Mouse (Mus musculus): Measurements from ENCODE around the gene Sox5.

The Sox5 gene

DNA sequence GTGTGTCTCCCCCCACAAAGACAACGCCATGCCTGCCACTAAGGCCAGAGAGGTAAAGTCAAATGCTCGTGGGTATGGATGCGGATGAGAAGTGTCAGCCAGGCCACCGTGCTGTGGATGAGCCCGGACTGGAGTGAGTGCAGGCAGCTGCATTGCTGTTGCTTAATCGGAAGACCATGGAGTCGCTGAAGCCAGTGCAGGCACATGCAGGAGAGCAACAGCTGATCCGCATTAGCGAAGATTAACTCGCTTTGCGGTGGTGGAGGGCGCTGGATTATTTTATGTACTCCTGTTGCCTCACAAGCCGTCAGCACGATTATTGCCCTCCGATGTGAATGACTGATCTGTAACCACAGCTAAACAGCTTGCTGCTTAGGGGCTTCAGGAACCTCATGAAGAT lies 922.2 kb downstream of the Sox5 start:
- ChIA-PET CTCF (no interaction called here), POLR2A (no interaction called here)

DNA sequence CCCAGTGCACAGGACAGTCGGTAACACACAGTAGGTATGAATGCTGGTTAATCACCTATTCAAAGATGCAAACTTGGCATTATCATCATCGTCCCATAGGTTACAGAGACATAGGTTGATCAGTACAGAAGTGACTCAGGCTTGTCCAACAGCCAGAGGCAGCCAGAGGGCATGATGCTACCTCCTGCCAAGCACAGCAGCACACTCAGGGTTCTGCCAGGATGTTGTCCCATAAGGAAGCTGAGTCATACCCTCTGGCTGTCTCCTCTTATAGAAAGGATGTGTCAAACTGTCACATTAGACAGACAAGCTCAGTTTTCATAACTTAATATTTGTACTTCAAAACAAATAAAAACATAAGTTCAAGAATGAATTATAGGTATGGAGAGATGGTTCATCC lies 923.2 kb downstream of the Sox5 start:
- ChIA-PET POLR2A (no interaction called here), CTCF (no interaction called here)

DNA sequence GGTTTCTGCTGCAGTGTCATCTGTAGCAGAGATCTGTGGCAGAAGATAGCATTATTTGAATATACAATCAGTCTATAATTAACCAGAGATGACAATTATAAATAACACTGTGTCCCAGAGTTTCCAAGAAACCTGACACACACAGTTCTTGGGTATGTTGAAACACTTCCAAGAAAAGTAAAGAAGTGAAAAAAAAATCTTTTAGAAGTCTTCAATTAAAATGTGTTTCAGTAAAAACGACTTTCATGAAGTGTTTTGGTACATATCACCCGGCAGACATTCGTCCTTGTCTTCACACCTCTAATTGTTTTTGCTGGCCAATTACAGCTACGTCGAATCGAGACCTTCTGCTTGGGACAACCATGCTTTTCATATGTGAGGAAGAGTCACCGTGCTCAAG lies 924.4 kb downstream of the Sox5 start:
- POLR2A ChIA-PET, result no interaction called here
- CTCF ChIA-PET, result no interaction called here

DNA sequence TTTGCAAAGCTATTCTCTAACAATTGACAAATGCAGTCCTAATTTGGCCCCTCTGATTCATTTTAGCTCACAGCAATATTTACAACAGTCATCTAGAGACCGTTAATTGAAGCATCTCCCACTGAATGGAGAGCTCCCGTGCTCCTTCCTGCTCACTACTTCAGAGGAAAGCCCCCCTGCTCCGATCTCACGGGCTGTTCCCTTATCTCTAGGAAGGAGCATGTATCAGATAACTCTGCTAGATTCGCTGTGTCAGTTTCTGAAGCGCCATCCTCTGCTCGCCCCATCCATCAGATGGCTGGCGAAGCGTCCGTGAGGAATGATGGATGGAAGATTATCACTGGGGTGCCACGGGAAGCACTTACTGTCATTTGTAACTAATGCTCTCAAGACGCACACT lies 926.4 kb downstream of the Sox5 start:
- POLR2A ChIA-PET, result interaction anchor here in 1 of 4 experiments (0.7 kb wide), 1 partner anchor 153 kb away, joined by 3 read pairs; no protein-coding TSS in a partner anchor

DNA sequence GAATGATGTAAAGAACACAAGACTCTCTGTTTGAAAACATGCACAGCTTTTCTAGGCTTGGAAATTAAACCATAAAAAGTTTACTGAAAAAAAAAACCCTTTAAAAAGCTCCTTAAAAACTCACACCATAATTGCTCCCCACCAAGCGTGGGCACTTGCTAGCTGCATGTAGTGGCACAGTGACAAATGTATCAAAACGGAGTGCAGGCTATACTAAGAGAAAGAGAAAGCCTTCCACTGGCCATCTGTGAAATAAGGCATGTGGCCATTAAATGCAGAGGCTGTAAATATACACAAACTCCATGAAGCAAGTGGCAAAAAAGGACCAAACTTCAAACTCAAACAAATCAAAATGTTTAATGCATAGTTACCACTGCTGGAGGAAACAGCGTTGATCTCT lies 927.7 kb downstream of the Sox5 start:
- CTCF ChIA-PET, result no interaction called here
- POLR2A ChIA-PET, result no interaction called here

More for the DNA sequence above, 926.4 kb downstream of the Sox5 start:
- CTCF ChIA-PET, result no interaction called here

DNA sequence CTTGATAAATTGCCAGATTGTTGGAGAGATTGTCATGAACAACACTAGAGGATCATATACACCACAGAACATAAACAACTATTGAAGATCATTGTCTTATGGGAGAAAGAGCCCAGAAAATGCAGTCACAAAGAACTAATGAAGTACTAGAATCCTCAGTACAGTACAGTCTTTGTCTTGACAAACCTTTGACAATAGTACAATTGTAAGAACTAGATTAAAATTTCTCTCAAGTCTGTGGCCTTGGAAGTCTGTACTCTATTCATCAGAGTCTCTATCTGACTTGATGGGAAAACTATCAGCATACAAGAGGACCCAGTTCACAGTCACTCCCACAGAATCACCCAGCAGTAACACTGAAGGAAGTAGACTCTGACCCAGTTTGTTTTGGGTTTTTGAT lies 936.0 kb downstream of the Sox5 start:
- CTCF ChIA-PET, result interaction anchor here in 1 of 4 experiments (0.5 kb wide), 1 partner anchor 9 kb away, joined by 3 read pairs; no protein-coding TSS in a partner anchor
- POLR2A ChIA-PET, result no interaction called here

DNA sequence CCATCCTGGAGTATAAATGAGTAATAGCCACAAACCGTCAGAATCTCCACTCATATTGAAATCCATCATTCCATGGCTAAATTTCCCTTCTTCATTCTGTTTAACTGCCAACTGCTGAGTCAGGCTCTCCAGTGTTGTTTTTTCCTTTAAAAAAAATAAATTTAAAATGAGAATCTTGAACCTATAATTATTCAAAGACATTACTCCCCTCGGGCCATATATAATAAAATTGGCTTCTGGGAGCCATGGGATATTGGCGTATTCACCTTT lies 937.1 kb downstream of the Sox5 start:
- POLR2A ChIA-PET, result no interaction called here

DNA sequence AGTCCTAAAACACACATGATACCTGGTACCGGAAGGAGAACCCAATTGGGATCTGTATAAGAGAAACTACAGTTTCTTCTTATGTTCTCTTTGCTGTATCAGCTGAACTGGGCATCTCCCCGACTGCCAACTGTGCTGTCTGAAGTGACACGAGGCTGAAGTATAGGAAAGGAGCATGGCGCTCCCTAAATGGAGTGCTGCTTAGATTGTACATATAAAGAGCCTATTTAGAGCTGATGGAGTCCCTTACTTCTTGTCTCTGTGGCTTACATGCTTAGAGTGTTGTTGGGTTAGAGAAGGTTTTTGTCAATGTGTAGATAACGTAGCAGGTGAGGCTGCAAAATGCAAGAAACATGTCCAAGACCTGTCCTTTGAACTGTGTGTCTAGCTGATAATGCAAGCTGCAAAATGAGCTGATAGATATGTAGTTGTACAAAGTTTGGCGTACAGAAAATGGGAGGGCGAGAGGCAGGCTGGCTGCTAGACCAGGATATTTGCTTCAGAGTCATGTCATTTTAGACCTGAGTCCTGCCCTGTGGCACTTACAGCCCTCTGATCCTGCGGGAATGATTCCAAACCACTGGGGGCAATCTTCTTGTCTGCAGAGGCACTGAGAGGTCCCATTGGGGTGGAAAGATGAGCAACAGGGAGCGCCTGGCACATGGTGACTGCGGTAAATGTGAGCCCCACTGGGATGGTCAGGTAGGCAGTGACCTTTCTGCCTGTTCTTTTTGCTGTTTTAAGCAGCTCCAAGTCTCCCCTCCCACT lies 937.7 kb downstream of the Sox5 start:
- POLR2A ChIA-PET, result no interaction called here
- CTCF ChIA-PET, result interaction anchor here in 1 of 4 experiments (0.5 kb wide), 1 partner anchor 651 kb away, joined by 3 read pairs; no protein-coding TSS in a partner anchor

More for the DNA sequence above, 937.1 kb downstream of the Sox5 start:
- CTCF ChIA-PET, result interaction anchor here in 1 of 4 experiments (0.5 kb wide), 1 partner anchor 651 kb away, joined by 3 read pairs; no protein-coding TSS in a partner anchor

DNA sequence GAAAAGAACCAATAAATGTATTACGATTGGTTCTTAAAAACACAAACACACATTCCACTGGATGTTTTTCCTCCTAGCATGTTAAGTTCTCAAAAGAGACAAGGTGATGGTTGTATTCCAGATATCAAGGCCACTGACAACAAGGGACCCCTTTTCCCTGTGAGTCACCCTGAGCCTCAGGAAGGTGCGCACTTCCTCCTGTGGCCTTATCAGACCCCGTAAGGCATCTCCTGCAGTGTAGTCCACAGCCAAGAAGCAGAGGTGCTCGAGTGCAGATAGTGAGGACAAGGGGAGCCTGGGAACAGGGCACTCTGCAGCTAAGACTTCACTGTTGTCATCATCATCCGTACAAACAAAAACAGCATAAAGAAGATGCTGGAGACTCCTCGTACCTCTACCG lies 939.8 kb downstream of the Sox5 start:
- POLR2A ChIA-PET, result interaction anchor here in 1 of 4 experiments (0.7 kb wide), 1 partner anchor 482 kb away, joined by 3 read pairs; no protein-coding TSS in a partner anchor
- CTCF ChIA-PET, result no interaction called here

DNA sequence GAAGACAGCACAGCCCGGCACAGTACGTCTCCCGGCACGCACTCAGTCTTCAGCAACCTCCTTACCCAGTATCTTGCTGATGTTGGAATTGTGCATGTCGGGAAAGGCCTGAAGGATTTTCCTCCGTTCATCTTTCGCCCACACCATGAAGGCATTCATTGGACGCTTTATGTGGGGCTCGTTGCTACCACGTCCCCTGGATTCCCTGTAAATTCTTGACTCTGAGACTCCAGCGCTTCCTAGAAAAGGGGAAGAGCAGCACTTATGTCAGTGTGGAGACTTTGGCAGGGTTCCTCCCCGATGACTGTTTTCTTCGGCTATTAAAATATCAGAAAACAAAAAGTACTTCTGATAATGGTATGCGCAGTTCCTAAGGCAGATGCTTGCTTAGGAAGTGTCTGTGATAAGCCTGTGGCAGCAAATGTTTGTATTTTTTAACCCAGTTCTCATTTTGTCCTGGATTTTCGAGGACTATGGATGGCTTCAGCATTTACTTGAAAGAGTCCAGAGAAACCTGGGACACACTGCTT lies 940.6 kb downstream of the Sox5 start:
- CTCF ChIA-PET, result no interaction called here
- POLR2A ChIA-PET, result no interaction called here

DNA sequence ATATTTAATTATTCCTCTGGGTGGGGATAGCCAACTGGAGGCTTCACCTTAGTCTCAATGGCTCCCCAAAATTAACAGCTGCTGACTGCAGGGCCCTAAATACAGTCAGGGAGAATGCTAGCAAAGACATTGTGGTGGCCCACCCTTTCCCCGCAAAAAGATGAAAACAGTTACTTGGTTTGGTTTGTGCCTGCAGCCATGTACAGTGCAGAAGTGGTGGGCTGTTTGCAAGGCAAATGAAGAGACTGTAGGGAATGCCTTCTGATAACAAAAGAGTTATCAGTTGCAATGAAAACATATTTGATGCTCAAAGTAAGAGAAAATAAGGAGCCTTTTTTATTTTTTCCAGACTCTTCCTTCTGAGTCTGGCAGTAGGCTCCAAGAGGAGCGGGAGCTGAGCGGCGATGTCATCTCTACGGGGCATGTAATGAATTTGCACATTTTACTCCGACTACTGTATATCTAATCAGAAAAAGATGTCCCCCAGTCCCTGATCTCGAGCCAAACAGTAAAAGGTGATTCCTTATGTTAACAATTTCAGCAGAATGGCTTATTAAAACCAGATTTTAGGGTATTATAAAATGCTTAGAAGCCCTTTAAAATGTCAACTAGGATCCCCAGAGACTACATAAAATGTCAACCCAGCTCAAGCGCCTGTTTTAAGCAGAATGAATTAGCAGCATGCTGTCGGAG lies 943.2 kb downstream of the Sox5 start:
- POLR2A ChIA-PET, result interaction anchor here in 1 of 4 experiments (1.0 kb wide), 1 partner anchor 12 kb away, joined by 3 read pairs; no protein-coding TSS in a partner anchor
- CTCF ChIA-PET, result no interaction called here

DNA sequence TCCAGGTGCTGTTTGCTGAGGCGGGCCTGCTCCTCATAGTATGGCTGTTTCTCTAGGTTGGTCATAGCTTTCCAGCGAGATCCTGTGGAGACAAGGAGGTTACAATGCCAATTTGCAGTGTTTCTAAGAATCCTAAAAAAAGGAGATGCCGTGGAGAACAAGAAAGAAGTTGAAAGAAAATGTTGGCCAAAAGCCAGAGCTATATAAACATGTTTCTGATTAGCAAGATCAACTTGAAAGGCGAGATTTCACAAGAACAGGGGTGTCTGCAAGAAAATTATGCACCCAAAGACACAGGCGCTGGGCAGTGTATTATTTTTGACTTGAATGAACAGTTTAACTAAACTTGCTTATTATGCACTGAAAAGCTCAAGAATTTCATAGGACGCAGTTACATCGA lies 946.4 kb downstream of the Sox5 start:
- ChIA-PET POLR2A (no interaction called here), CTCF (no interaction called here)

DNA sequence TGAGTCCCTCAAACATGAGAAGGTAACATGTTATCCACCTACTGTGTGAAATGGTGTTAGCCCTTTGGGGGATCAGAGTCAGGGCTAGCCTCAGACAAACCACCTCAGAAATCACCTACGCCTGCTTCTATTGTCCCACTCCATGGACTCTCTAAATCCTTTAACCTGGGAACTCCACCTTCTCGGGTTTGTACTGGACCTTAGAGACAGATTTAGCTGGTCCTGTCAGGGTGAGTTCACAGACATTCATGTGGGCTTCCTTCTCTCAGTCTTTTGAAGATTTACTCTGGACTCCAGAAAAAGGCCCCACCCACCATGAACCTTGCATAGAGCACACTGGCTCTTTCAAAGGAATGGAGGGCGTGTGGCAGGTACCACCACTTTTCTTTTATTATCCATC lies 947.8 kb downstream of the Sox5 start:
- POLR2A ChIA-PET, result no interaction called here
- CTCF ChIA-PET, result no interaction called here

DNA sequence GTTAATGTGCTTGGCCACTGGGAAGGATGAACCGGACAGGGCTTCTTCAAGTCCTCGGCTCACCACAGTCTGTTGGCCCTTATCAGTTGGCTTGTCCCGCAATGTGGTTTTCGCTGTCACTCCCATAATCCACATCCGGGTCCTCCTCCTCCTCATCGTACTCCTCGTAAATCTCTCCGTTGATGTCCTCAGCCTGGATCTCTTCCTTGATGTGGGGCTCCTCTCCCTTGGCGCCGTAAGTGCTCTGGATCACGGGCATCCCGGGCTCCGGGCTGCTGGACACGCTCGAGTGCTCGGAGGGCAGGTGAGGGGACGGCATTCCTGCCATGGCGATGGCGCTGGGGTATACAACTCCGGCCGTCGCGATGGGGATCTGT lies 948.6 kb downstream of the Sox5 start:
- POLR2A ChIA-PET, result interaction anchor here in 1 of 4 experiments (0.6 kb wide), 1 partner anchor 315 kb away, joined by 3 read pairs; no protein-coding TSS in a partner anchor
- CTCF ChIA-PET, result no interaction called here

DNA sequence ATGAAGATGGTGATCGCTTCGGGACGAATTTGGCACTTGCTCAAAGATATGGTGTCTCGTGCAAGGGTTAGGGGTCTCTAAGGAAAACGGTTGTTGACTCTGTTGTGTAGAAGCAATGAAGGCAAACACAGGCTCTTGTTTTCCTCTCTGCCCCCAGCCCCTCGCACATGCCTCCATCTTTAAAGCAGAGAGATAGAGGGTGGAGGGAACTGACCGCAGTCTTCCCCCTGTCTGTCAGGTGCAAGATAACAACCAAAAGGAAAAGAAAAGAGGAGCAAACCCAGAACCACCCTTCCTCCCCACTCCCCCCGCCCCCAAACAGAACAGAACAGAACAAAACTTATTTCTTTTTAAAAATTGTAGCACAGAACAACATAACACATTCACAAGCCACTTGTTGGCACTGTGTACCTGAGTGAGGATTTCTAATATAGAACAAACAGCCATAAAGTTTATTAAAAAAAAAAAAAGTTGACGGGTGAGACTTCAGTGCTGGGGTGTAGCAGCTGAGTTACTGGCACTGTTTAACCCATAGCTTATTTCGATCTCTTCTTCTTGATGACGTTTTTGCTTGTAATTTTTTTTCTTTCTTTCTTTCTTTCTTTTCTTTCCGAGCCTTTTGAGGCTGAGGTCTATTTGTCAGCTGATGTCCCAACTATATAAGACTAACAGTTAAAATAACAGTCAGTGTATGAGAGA lies 949.1 kb downstream of the Sox5 start:
- POLR2A ChIA-PET, result interaction anchor here in 1 of 4 experiments (0.6 kb wide), 1 partner anchor 315 kb away, joined by 3 read pairs; no protein-coding TSS in a partner anchor
- CTCF ChIA-PET, result no interaction called here

DNA sequence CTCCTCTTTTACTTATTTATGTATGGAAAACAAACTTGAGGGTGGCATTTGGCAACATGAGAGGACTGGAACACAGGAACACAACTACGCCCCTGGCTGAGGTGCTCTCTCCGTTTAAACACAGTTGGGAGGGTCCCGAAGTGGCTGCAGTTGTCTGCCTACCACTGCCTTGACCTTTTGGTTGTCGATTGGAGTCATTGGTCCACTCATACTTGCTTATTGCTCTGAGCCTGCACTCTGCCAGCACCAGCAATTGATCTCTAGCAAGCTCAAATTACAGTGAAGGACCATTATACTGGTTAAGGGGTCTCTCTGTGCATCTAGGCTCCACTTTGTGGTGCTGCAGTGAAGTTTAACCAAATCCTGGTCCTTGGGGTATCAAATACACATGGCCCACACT lies 950.5 kb downstream of the Sox5 start:
- CTCF ChIA-PET, result interaction anchor here in 1 of 4 experiments (0.5 kb wide), 1 partner anchor 612 kb away, joined by 3 read pairs; no protein-coding TSS in a partner anchor
- POLR2A ChIA-PET, result no interaction called here

DNA sequence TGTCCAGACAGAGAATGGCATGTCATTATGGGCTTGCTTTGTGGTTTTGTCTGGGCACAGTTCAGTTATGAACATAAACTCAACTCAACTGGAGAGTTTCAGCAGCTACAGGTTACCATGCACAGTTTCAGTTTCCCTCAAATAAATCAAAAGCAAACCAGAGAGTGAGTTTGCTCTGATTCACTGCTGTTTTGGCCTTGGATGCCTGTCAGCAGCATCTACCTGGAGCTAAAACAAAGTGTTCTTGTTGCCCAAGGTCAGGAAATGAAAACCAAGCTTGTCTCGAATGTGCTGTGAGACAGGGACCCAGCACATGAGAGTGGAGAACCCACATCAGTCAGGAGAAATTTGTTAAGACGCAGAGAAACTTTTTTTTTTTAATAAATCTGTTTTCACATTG lies 951.6 kb downstream of the Sox5 start:
- ChIA-PET CTCF (no interaction called here), POLR2A (no interaction called here)

DNA sequence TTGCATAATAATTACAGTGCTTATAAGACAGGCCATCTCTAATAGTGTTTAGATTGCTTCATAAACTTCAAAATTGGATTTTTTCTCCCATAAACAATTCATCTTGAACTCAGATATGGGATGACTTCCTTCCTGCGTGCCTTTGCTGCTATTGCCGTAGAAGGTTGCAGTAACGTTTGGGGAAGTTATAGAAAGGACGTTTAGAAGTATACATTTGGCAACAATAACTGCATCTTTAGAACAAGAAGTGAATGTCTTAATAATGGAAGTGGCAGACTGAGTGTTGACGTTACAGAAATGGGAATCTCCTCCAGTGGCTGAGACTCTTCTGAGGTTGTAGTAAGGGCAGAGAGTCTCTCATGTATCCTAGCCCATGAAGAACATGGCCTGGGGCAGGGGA lies 955.0 kb downstream of the Sox5 start:
- ChIA-PET CTCF (no interaction called here), POLR2A (interaction anchor here in 1 of 4 experiments (1.0 kb wide), 1 partner anchor 12 kb away, joined by 3 read pairs; no protein-coding TSS in a partner anchor)

DNA sequence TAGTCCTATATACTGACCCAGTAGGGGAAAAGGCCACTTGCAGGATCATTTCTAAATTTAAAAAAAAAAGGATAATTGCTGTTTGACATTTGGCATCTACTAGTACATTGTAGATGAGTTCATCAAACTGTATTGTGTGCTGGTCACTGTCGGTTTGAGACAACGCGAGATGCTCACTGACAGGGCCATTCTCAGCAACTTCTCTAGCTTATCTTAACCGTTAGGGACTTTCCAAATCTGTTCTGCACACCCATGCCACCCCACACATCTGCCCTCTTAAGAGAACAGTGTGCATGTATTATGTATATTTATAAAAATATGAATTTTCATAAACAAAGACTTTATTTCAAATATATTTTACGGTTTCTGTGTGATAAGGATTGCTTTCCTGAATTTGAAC lies 955.8 kb downstream of the Sox5 start:
- ChIA-PET POLR2A (interaction anchor here in 1 of 4 experiments (1.0 kb wide), 1 partner anchor 13 kb away, joined by 3 read pairs; no protein-coding TSS in a partner anchor), CTCF (no interaction called here)

DNA sequence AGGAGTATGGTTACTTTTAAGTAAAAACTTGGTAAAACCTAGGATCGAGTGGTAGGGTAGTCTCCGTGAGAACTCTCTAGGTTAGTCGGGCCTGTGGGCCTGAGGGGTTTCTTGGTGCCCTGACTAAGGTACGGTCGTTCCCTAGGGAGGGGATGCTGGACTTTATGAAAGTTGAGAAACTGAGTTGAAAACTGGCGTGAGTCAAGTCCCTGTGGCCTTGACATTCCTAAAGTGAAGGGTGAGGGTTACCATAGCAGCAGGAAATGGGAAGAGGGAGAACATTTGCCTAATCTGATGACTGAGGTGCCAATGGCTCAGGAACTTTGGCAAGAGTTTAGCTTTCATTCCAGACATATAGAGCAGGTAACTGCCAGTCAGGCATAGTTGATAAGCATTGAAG lies 956.7 kb downstream of the Sox5 start:
- POLR2A ChIA-PET, result interaction anchor here in 2 of 4 experiments (0.5 to 0.6 kb wide), 2 partner anchors 214 to 479 kb away, joined by 3 to 6 read pairs; no protein-coding TSS in a partner anchor
- CTCF ChIA-PET, result no interaction called here
